Mouse (Mus musculus) adipocyte (in vitro differentiated cells): ENCODE data around the gene Gnat2.
A peak's percentile ranks its signal among the peaks of the same experiment; 100 is the strongest.

Experiments used
- DNase-seq: peaks from one replicate; pipeline ENCODE4 v3.0.0-alpha.2; 2016; ENCODE audit warnings: low spot score

Gnat2 gene

GRCm38 (mm10) chr3:108121101-108121500 lies 28.5 kb downstream of the Gnat2 start:
- no peak for DNase-seq

- no peak for DNase-seq
These were observed 30.7 kb downstream of the Gnat2 start for GRCm38 (mm10) chr3:108123242-108123641.

GRCm38 (mm10) chr3:108124131-108124530 lies 31.5 kb downstream of the Gnat2 start:
- no peak for DNase-seq

- no peak for DNase-seq
These were observed 33.7 kb downstream of the Gnat2 start for GRCm38 (mm10) chr3:108126327-108126726.

GRCm38 (mm10) chr3:108128520-108128919 lies 35.9 kb downstream of the Gnat2 start:
- DNase-seq: no peak

- DNase-seq: no peak
These were observed 36.8 kb downstream of the Gnat2 start for GRCm38 (mm10) chr3:108129367-108129766.

GRCm38 (mm10) chr3:108129804-108130203 lies 37.2 kb downstream of the Gnat2 start:
- DNase-seq: no peak

GRCm38 (mm10) chr3:108131216-108131615 lies 38.6 kb downstream of the Gnat2 start:
- DNase-seq: no peak

GRCm38 (mm10) chr3:108131821-108132220 lies 39.2 kb downstream of the Gnat2 start:
- peak; percentile 37 for DNase-seq

- peak; percentile 33 for DNase-seq
These were observed 39.9 kb downstream of the Gnat2 start for GRCm38 (mm10) chr3:108132484-108132883.

- DNase-seq: no peak
These were observed 42.1 kb downstream of the Gnat2 start for GRCm38 (mm10) chr3:108134701-108135100.

GRCm38 (mm10) chr3:108139113-108139512 lies 46.5 kb downstream of the Gnat2 start:
- DNase-seq: no peak

- DNase-seq: no peak
These were observed 48.2 kb downstream of the Gnat2 start for GRCm38 (mm10) chr3:108140786-108141185.

GRCm38 (mm10) chr3:108145534-108146445 lies 53.2 kb downstream of the Gnat2 start, which contains the start of gene Gnai3:
Gene Gnai3 (minus strand): TSS chr3:108146146.
- peak; percentile 92 for DNase-seq

- DNase-seq: no peak
These were observed 54.1 kb downstream of the Gnat2 start for GRCm38 (mm10) chr3:108146671-108147070.

- peak; percentile 95 for DNase-seq
These were observed 55.0 kb downstream of the Gnat2 start for GRCm38 (mm10) chr3:108147386-108148235.
